Mouse (Mus musculus) liver, embryonic 14.5 days (tissue): ENCODE data around the gene Lypd5. TPM values are rescaled to one million over a fixed set of nuclear protein-coding genes. Genes with fewer than 3 reads are reported as not detected.

Experiments
- ATAC-seq: fragments of 200-750 bp; cut with Nextera tagmentation; 2 replicates; pipeline ENCODE4 v1.8.0; 2017; ENCODE audit warnings: moderate number of reproducible peaks, mild to moderate bottlenecking, moderate library complexity; ENCODE audit not compliant: insufficient read depth
- DNase-seq, 3 experiments: peaks; one replicate each; pipeline ENCODE4 v3.0.0-alpha.2; 2012 to 2013; ENCODE audit warnings: low read depth in 3 of 3, low spot score in 3 of 3
- H3K27ac ChIP-seq: fragments of 300-500 bp; sonication (generic); 2 replicates; pipeline ENCODE4 v1.5.1; 2014; ENCODE audit warnings: moderate library complexity, mild to moderate bottlenecking, control low read depth, inconsistent platforms
- H3K27me3 ChIP-seq: fragments of 300-500 bp; sonication (generic); 2 replicates; pipeline ENCODE4 v1.6.1; 2014; ENCODE audit warnings: mild to moderate bottlenecking, low read length, moderate library complexity; ENCODE audit not compliant: control insufficient read depth, insufficient read depth
- H3K36me3 ChIP-seq: fragments of 300-500 bp; sonication (generic); replicated peaks from 2 replicates; pipeline ENCODE4 v1.6.1; 2014; ENCODE audit warnings: low read depth; ENCODE audit not compliant: control insufficient read depth, insufficient read depth
- H3K4me1 ChIP-seq, 2 experiments: fragments of 200-500 bp in 1 of 2; fragments of 300-500 bp in 1 of 2; sonication (generic) in 1 of 2; replicated peaks; 2 replicates each; pipeline ENCODE4 v1.6.1; 2012 to 2014; ENCODE audit warnings: antibody characterized with exemption in 1 of 2, inconsistent platforms in 1 of 2, low read length in 1 of 2; ENCODE audit not compliant: control insufficient read depth in 2 of 2, insufficient read depth in 2 of 2
- H3K4me2 ChIP-seq: fragments of 300-500 bp; sonication (generic); 2 replicates; pipeline ENCODE4 v1.6.1; 2014; ENCODE audit warnings: low read depth, mild to moderate bottlenecking, control low read depth, moderate library complexity
- H3K4me3 ChIP-seq, 2 experiments: fragments of 200-500 bp in 1 of 2; fragments of 300-500 bp in 1 of 2; sonication (generic) in 1 of 2; 2 replicates each; pipeline ENCODE4 v1.5.1; 2012 to 2014; ENCODE audit warnings: low read depth in 2 of 2, low read length in 2 of 2, mild to moderate bottlenecking in 2 of 2, control low read depth in 1 of 2, inconsistent platforms in 1 of 2, moderate library complexity in 1 of 2; ENCODE audit not compliant: insufficient read depth in 1 of 2
- H3K9ac ChIP-seq: fragments of 300-500 bp; sonication (generic); replicated peaks from 2 replicates; pipeline ENCODE4 v1.6.1; 2014; ENCODE audit warnings: mild to moderate bottlenecking, control low read depth, moderate library complexity
- H3K9me3 ChIP-seq: fragments of 300-500 bp; sonication (generic); 2 replicates; pipeline ENCODE4 v1.6.1; 2016; ENCODE audit warnings: low read length, mixed read lengths; ENCODE audit not compliant: control insufficient read depth
- CTCF ChIP-seq: IDR thresholded peaks from 2 replicates; pipeline ENCODE4 v1.5.1; 2016; ENCODE audit warnings: antibody characterized with exemption, low read depth, control low read depth
- EP300 ChIP-seq: IDR thresholded peaks from 2 replicates; pipeline ENCODE4 v1.6.1; 2016; ENCODE audit warnings: antibody characterized with exemption, low read depth
- WGBS: fragments of 180-500 bp; shearing (Covaris S2); extraction: QIAGEN DNeasy Blood & Tissue Kit; methylation state at CpG from one replicate; pipeline ENCODE4 v1.1.7; 2014; ENCODE audit not compliant: insufficient replicate concordance; 5-methylcytosine and 5-hydroxymethylcytosine counted together
- polyA plus RNA-seq, 2 experiments: library from polyadenylated mRNA; depleted of rRNA in 1 of 2; stranded (reverse) in 1 of 2; unstranded in 1 of 2; fragments of >200 nt; fragmentation: Nextera tagmentation in 1 of 2; extraction: Ambion mirVana in 1 of 2; gene quantifications; 2 replicates each; pipeline versions ENCODE4 v1.2.1 to v1.2.3; 2012 to 2014

The Lypd5 gene
- polyA plus RNA-seq, 2 experiments = not detected

DNA sequence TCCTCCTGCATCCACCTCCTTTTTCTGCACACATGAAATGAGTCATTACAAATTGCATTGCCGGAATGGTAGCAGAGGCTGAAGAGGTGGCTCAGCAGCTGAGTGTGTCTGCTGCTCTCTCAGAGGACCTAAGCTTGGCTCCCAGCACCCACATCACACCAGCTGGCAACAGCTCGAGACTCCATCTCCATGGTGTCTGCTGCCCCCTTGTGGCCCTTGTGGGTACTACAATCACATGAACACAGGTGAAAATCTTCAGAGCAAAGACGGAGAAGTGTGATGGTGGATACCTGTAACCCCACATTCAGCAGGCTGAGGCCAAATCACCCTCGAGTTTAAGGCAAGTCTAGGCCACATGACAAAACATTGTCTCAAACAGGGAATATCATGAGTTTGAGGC, 8.9 kb downstream of the Lypd5 start:
- no peak overlapping the region for H3K9ac ChIP-seq
- no peaks in the 10 kb centered on the region for H3K9me3 ChIP-seq
- H3K4me1 ChIP-seq = no peaks in the 10 kb centered on the region
- 39% methylated on average over 4 of the region's 4 CpGs for WGBS
- DNase-seq (no peak), ATAC-seq (no peak)
- no peaks in the 10 kb centered on the region for H3K36me3 ChIP-seq
- no peak overlapping the region for H3K4me3 ChIP-seq
- no peak overlapping the region for H3K27ac ChIP-seq
- TF ChIP-seq CTCF (peak; percentile 95), EP300 (no peak)
- no peaks in the 10 kb centered on the region for H3K27me3 ChIP-seq
- H3K4me2 ChIP-seq = no peak overlapping the region

DNA sequence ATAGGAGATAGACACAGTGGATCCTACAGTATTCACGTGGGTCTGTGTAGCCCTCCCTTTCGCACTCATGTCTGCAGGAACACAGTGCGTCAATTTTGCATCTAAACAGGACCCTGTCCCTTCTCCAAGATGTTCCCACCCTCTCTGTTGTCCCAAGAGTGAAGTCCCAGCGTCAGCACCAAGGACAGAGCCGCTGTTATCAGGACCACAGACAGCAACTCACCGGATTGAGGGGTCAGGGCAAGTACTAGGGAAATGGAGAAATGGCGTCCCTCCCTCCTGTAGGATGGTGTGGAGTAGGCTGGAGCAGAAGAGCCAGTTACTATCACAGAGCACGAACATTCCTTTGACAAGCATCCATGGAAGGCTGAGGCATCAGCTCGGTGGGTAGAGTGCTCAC, 10.3 kb downstream of the Lypd5 start:
- H3K9ac ChIP-seq = no peak overlapping the region
- no peaks in the 10 kb centered on the region for H3K9me3 ChIP-seq
- no peak overlapping the region for H3K27ac ChIP-seq
- TF ChIP-seq CTCF (no peak), EP300 (no peak)
- H3K27me3 ChIP-seq = no peaks in the 10 kb centered on the region
- no peak overlapping the region for H3K4me3 ChIP-seq
- DNase-seq (no peak), ATAC-seq (no peak)
- no peaks in the 10 kb centered on the region for H3K36me3 ChIP-seq
- H3K4me1 ChIP-seq = peaks cover 0 to 3% of the 10 kb centered on the region in 2 experiments; a peak in 1 of 4 replicates
- 21% methylated on average over 9 of the region's 9 CpGs for WGBS
- no peak overlapping the region for H3K4me2 ChIP-seq

DNA sequence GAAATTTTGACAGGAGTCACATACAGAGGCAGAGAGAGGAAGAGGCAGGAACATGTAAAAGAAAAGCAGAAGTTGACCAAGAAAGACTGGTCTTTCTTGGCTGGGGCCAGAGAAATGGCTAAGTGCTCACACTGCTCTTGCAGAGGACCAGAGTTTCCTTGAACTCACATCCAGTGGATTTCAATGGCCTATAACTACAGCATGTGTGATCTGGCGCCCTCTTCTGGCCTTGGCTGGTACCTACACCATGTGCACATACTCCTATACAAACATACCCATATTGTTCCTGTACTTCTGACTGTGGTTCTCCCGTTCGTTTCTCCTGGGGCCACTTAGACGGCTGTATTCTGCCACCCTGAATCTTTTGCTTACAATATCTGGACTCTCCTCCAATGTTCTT, 12.0 kb downstream of the Lypd5 start:
- H3K27ac ChIP-seq = no peak overlapping the region
- H3K36me3 ChIP-seq = no peaks in the 10 kb centered on the region
- no peak overlapping the region for H3K9ac ChIP-seq
- 48% methylated on average over 4 of the region's 4 CpGs for WGBS
- no peak for DNase-seq
- H3K4me1 ChIP-seq = peaks cover 6 to 12% of the 10 kb centered on the region in 2 experiments
- ATAC-seq = no peak
- no peaks in the 10 kb centered on the region for H3K9me3 ChIP-seq
- H3K4me2 ChIP-seq = no peak overlapping the region
- TF ChIP-seq EP300 (no peak), CTCF (peak; percentile 63)
- no peaks in the 10 kb centered on the region for H3K27me3 ChIP-seq
- H3K4me3 ChIP-seq = no peak overlapping the region

DNA sequence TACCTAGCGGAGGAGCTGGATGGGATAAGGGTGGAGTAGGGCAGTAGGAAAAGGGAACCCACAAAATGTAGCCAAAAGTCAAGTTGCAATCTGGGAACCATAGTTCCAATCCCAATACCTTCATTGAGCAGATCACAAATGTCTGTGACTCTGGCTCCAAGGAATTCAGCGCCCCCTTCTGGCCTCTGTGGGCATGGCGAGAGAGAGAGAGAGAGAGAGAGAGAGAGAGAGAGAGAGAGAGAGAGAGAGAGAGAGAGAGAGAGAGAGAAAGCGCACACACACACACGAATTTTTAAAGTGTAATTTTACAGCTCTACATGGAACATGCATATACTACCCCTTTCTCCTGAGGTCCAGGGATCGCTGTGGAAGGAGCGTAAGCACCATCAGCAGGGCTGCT, 14.2 kb downstream of the Lypd5 start:
- ATAC-seq (no peak), DNase-seq (no peak)
- Histone ChIP-seq H3K36me3 (no peaks in the 10 kb centered on the region), H3K4me2 (no peak overlapping the region), H3K9ac (no peak overlapping the region), H3K27ac (no peak overlapping the region), H3K4me3 (no peak overlapping the region), H3K4me1 (peaks cover 25 to 34% of the 10 kb centered on the region in 2 experiments), H3K27me3 (no peaks in the 10 kb centered on the region), H3K9me3 (no peaks in the 10 kb centered on the region)
- 24% methylated on average over 6 of the region's 7 CpGs for WGBS
- TF ChIP-seq EP300 (no peak), CTCF (peak; percentile 75)

DNA sequence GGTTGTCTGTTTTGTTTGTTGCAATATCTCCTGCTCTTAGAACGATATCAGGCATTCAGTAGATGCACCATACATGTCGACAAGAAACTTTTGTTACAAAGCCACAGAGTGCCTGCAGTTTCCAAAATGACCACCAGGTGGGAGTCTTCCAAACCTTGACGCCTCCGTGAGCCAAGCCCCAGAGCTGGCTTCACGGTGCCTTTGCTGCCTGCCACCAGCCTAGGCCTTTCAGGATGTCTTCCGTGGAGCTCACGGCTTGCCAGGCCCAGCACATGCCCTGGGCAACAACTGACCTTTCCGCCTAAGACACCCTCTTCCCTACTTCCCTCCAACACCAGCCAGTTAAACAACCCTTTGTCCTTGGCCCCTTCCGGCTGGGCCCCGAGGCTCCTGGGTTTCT, 15.8 kb downstream of the Lypd5 start:
- H3K4me1 ChIP-seq = peaks cover 41 to 50% of the 10 kb centered on the region in 2 experiments
- H3K36me3 ChIP-seq = no peaks in the 10 kb centered on the region
- H3K9me3 ChIP-seq = no peaks in the 10 kb centered on the region
- TF ChIP-seq EP300 = no peak
- TF ChIP-seq CTCF = peak; percentile 98
- peak overlapping the region; percentile 43 for H3K27ac ChIP-seq
- no peak overlapping the region for H3K4me3 ChIP-seq
- peak; percentile 42 for ATAC-seq
- DNase-seq = peak; percentile 77 to 81 (median 77)
- H3K9ac ChIP-seq = peak overlapping the region; percentile 45
- 17% methylated on average over 10 of the region's 10 CpGs for WGBS
- H3K4me2 ChIP-seq = peak overlapping the region; percentile 35
- H3K27me3 ChIP-seq = no peaks in the 10 kb centered on the region
